Mouse (Mus musculus) heart, adult 2 months (tissue): ENCODE data around the gene Vgf.

Experiments used
- CTCF ChIP-seq: fragments of 200-600 bp; IDR thresholded peaks from 2 replicates; pipeline ENCODE4 v1.8.1; 2022; ENCODE audit warnings: antibody characterized with exemption, mild to moderate bottlenecking, moderate library complexity
- EP300 ChIP-seq: fragments of 200-500 bp; IDR thresholded peaks from 2 replicates; pipeline ENCODE4 v1.6.1; 2011; ENCODE audit warnings: low read depth, low read length, control low read depth; ENCODE audit not compliant: insufficient read depth
- POLR2A ChIP-seq: fragments of 200-500 bp; IDR thresholded peaks from 2 replicates; pipeline ENCODE4 v1.6.1; 2011; ENCODE audit warnings: mild to moderate bottlenecking, low read depth, low read length, control low read depth; ENCODE audit not compliant: insufficient read depth

GRCm38 (mm10) chr5:136984828-136985227 lies 41.4 kb upstream of the Vgf start:
- TF ChIP-seq EP300 (no peak), CTCF (no peak), POLR2A (no peak)
